Mouse (Mus musculus) limb, embryonic 10.5 days (tissue): ENCODE measurements at regions not wholly inside any gene's neighbourhood (a gene's known extent, or its start where the extent isn't known, plus 50 kb on each side); places are given as distances from the start of the nearest gene placed in this dataset.

Source experiments
- DNase-seq: peaks from one replicate; pipeline ENCODE4 v3.0.0-alpha.2; 2017; ENCODE audit warnings: low spot score
- H3K27ac ChIP-seq: fragments of 300-500 bp; sonication (generic); 2 replicates; pipeline ENCODE4 v1.5.1; 2016; ENCODE audit warnings: mild to moderate bottlenecking
- H3K27me3 ChIP-seq: fragments of 300-500 bp; sonication (generic); 2 replicates; pipeline ENCODE4 v1.6.1; 2016; ENCODE audit warnings: low read depth, mild to moderate bottlenecking; ENCODE audit not compliant: poor library complexity, severe bottlenecking
- H3K36me3 ChIP-seq: fragments of 300-500 bp; sonication (generic); 2 replicates; pipeline ENCODE4 v1.6.1; 2016; ENCODE audit warnings: mild to moderate bottlenecking, moderate library complexity
- H3K4me1 ChIP-seq: fragments of 300-500 bp; sonication (generic); 2 replicates; pipeline ENCODE4 v1.6.1; 2016
- H3K4me3 ChIP-seq: fragments of 300-500 bp; sonication (generic); 2 replicates; pipeline ENCODE4 v1.5.1; 2016; ENCODE audit warnings: mild to moderate bottlenecking, moderate library complexity
- H3K9me3 ChIP-seq: fragments of 300-500 bp; sonication (generic); replicated peaks from 2 replicates; pipeline ENCODE4 v1.6.1; 2016; ENCODE audit warnings: mild to moderate bottlenecking
- WGBS: fragments of 180-500 bp; shearing (Covaris S2); methylation state at CpG from one replicate; pipeline ENCODE4 v1.1.7; 2016; 5-methylcytosine and 5-hydroxymethylcytosine counted together

DNA sequence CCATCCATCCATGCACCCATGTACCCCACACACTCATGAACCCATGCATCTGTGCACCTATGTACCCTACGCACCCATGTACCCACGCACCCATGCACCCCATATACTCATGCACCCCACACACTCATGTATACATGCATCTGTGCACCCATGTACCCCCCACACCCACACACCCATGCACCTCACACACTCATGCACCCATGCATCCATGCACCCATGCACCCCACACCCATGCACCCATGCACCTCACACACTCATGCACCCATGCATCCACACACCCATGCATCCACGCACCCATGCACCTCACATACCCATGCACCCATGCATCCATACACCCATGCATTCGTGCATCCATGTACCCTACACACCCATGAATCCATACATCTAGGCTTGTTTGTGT, 63.6 kb downstream of the 4930564D02Rik start:
- H3K9me3 ChIP-seq, result no peaks in the 10 kb centered on the region
- 94% methylated on average over 4 of the region's 4 CpGs for WGBS
- no peak overlapping the region for H3K27ac ChIP-seq
- H3K4me1 ChIP-seq, result peaks cover 15% of the 10 kb centered on the region
- no peaks in the 10 kb centered on the region for H3K27me3 ChIP-seq
- no peaks in the 10 kb centered on the region for H3K36me3 ChIP-seq
- H3K4me3 ChIP-seq, result no peak overlapping the region
- no peak for DNase-seq

DNA sequence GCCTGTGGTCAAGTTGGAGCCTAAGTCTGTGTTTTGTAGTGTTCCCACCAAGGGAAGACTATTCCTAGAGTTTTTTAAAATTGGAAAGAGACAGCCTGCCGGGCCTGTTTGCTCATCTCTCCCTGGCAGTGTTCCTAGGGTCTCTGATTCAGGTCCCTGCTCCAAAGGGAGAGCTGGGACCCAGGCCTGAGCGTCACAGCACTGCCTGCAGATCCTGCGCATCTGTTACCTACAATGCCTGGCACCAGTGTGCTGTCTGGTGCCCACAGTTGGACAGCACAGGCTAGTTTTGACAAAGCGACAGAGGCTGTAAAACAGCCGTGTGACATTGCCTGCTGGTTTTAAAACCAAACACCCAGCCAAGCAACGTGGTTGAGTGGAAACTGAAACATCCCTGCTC, 64.4 kb downstream of the 4930564D02Rik start:
- H3K4me1 ChIP-seq, result peaks cover 15% of the 10 kb centered on the region
- H3K27me3 ChIP-seq, result no peaks in the 10 kb centered on the region
- DNase-seq, result no peak
- 89% methylated on average over 6 of the region's 6 CpGs for WGBS
- no peaks in the 10 kb centered on the region for H3K36me3 ChIP-seq
- no peak overlapping the region for H3K27ac ChIP-seq
- H3K4me3 ChIP-seq, result no peak overlapping the region
- no peaks in the 10 kb centered on the region for H3K9me3 ChIP-seq

DNA sequence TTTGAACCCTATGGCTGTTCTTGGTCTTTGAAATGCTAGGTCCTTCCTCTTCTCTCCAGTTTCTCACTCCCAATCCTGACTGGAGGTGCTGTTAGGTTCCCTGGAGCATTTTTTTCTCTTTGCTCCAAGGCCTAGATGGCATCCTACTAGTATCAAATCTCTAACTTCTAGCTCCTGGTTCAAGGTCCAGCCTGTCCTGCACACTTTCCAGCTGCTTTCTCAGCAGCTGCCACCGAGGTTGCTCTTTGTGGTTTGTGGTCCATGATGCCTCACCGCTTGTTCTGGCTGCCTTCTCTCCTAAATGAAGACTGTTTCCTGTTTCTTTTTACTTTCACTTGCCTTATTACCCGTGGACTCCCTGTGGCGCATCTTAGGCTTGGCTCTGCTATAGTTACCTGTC, 66.4 kb downstream of the 4930564D02Rik start:
- H3K27me3 ChIP-seq, result no peaks in the 10 kb centered on the region
- no peaks in the 10 kb centered on the region for H3K9me3 ChIP-seq
- no peak overlapping the region for H3K27ac ChIP-seq
- no peaks in the 10 kb centered on the region for H3K36me3 ChIP-seq
- 94% methylated on average over 4 of the region's 4 CpGs for WGBS
- no peak for DNase-seq
- no peak overlapping the region for H3K4me3 ChIP-seq
- peaks cover 13% of the 10 kb centered on the region for H3K4me1 ChIP-seq

DNA sequence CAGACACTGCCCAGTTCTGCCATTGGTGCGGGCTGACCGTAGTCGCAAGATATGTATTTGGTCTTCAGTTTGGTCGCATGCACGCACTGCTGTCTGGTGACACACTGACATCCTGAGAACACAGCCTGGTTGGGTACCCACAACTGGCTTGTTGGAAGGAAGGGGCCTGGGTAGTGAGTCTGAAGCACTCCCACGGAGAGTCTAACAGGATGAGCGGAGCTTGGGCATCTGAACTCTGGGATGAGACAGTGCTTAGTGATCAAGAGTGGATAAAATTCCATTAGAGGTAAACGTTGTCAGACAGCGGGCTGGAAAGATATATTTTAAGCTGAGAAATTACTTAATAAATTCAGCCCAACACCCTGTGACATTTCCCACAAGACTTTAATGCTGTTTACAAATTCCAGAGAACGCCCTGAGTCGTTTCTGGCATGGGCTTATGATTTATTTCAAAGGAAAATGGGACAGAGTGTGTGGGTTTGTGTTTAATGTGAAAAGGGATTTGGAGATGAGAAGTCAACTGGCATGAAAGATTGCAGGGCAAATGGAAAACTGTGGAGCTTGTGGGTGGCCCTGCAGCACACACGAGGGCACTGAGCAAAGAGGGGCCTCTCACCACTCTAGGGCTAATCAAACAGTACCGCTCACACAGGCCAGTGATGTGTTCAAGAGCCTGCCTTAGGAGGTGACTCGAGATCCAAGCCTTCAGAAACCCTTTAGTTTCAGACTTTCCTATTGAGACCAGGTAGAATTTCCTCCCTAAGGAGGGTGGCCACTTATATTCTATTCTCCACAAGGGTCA, 74.7 kb downstream of the 4930564D02Rik start:
- WGBS, result 83% methylated on average over 14 of the region's 14 CpGs
- no peaks in the 10 kb centered on the region for H3K36me3 ChIP-seq
- no peak for DNase-seq
- H3K9me3 ChIP-seq, result no peaks in the 10 kb centered on the region
- H3K4me1 ChIP-seq, result 0 out of 2 replicates have a peak, but pooled peaks cover 3% of the 10 kb centered on the region
- H3K27me3 ChIP-seq, result no peaks in the 10 kb centered on the region
- no peak overlapping the region for H3K27ac ChIP-seq
- H3K4me3 ChIP-seq, result no peak overlapping the region

DNA sequence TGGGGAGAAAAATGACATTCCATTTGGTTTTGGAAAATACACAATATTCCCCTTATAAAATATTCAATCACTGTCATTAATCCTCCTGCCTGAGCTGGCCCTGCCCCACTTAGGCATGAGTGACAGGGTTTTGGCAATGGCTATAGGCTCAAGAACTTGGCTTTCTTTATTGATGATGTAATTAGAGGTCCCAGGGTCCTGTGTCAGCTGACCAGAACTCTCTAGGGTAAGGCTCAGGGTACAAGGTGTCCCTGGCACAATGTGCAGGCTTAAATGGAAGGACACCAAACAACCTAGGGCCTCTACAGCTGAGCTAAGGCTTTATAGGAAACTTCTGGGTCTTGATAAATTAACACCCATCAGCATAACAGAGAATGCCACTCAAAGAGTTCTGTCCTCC, 76.0 kb downstream of the 4930564D02Rik start:
- no peaks in the 10 kb centered on the region for H3K36me3 ChIP-seq
- DNase-seq, result no peak
- H3K9me3 ChIP-seq, result no peaks in the 10 kb centered on the region
- H3K4me3 ChIP-seq, result no peak overlapping the region
- no peaks in the 10 kb centered on the region for H3K27me3 ChIP-seq
- H3K4me1 ChIP-seq, result no peaks in the 10 kb centered on the region
- H3K27ac ChIP-seq, result no peak overlapping the region

DNA sequence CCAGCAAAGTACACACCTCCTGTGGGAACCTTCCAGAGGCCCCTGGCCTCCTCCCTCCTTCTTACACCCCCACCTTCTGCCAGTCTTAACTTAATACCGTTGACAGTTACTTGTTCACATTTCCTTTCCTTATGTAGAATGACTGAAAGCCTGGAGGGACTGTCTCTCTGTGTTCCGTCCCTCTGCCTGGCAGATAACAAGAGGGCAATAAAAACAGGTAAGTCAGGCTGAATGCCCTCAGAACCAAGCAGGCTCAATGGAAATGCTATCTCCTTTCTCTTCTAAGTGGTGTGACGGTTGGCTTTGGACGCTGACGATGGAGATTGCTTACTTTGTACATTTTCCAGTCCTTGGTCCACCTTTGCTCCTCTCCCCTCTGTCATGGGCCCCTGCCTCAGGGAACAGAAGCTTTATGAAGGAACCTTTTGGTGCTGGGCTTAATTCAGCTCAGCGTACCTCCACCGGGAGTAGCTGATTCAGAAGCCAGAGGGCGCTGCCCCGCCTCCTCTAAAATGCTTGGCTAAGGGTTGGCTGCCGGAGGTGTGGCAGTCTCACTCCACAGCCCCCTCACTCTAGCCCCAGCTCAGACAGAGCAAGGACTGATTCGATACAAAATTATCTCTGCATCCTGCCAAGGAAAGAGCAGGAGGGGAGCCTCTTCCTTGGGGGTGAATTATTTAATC, 85.0 kb downstream of the 4930564D02Rik start:
- peaks cover 8% of the 10 kb centered on the region; the same call in 1 of the 2 replicates for H3K27me3 ChIP-seq
- WGBS, result 16% methylated on average over 11 of the region's 11 CpGs
- no peak overlapping the region for H3K27ac ChIP-seq
- H3K4me3 ChIP-seq, result no peak overlapping the region
- H3K4me1 ChIP-seq, result peaks cover 7% of the 10 kb centered on the region; the same call in 1 of the 2 replicates
- DNase-seq, result peak; percentile 62
- no peaks in the 10 kb centered on the region for H3K9me3 ChIP-seq
- H3K36me3 ChIP-seq, result no peaks in the 10 kb centered on the region

DNA sequence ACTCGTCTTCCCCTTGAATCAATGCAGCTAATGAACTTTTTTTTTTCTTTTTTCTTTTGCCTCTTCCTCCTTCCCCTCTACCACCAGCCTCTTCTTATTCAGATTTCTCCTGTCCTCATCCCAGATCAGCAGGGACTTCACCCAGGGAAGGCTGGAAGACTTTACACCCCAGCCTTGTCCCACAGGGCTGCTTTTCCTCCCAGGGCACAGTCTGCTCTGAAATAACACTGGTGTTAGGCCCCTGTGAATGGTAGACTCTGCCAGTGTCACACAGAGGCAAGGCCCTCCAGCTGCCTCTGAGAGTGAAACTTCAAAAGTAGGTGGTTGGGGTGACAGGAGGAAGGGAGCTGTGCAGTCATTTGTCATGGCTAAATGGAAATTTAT, 85.5 kb downstream of the 4930564D02Rik start:
- H3K27ac ChIP-seq, result no peak overlapping the region
- H3K4me3 ChIP-seq, result no peak overlapping the region
- peaks cover 7% of the 10 kb centered on the region; the same call in 1 of the 2 replicates for H3K4me1 ChIP-seq
- H3K27me3 ChIP-seq, result peaks cover 8% of the 10 kb centered on the region; the same call in 1 of the 2 replicates
- 7% methylated on average over 1 of the region's 1 CpGs for WGBS
- H3K36me3 ChIP-seq, result no peaks in the 10 kb centered on the region
- DNase-seq, result no peak
- no peaks in the 10 kb centered on the region for H3K9me3 ChIP-seq

DNA sequence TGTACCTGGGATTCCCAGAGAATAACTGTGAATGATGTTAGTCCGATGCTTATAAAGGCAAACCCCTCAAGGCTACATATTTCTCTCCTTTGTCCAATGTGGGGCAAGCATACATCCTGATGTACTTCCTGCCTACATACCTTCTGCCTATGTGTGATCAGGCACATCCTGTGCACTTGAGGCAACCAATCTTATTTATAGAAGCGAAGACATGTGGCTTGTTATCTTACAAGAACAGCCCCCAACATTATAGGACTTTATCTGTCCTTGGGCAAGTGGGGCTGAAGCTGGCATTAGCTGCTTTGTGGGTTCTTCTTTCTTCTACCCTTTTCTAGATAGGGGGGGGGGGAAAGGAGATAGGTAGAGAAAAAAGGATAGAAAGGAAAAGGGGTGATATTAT, 91.7 kb downstream of the 4930564D02Rik start:
- H3K36me3 ChIP-seq, result no peaks in the 10 kb centered on the region
- 91% methylated on average over 2 of the region's 2 CpGs for WGBS
- DNase-seq, result no peak
- H3K4me1 ChIP-seq, result no peaks in the 10 kb centered on the region
- no peaks in the 10 kb centered on the region for H3K9me3 ChIP-seq
- no peak overlapping the region for H3K27ac ChIP-seq
- H3K27me3 ChIP-seq, result no peaks in the 10 kb centered on the region
- no peak overlapping the region for H3K4me3 ChIP-seq

DNA sequence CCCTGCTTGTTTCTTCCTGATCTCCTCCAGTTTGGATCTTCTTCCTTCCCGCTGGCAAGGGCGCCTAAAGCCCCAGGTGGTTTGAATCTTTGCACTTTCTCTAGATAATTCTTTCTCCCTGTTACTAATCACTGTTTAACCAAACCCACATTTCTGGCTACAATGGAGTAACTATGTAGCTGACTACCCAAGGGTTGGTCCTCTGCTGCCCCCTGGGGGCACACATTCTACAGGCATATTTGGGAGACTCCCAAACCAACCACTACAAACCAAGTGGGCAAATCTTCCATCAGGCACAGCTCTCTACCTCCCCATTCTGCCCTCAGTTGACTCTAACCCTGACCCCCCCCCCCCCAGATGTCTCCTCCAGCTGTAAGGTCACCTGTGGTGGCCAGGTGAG, 98.7 kb downstream of the 4930564D02Rik start:
- WGBS, result 29% methylated on average over 2 of the region's 2 CpGs
- peak; percentile 79 for DNase-seq

DNA sequence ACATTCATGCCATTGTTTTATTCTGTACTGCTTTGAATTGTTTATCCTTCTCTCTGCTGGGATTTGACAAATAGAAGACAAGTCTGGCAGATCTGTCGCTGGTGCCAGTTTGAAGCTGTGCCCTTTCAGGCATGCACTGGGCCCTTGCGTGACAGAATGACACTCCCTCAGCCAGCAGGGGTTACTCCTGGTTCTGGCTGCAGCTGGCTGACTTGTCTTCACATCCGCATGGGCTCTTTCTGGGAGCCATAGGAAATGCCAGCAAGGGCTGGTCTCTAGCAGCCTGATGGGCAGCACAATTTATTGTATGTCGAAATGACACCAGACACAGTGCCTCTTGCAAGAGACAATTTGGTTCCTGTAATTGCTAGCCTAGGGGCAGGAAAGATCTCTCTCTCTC, 102.5 kb downstream of the 4930564D02Rik start:
- H3K9me3 ChIP-seq, result no peaks in the 10 kb centered on the region
- H3K4me1 ChIP-seq, result peaks cover 8% of the 10 kb centered on the region
- H3K27ac ChIP-seq, result no peak overlapping the region
- H3K36me3 ChIP-seq, result no peaks in the 10 kb centered on the region
- no peak for DNase-seq
- H3K4me3 ChIP-seq, result no peak overlapping the region
- 45% methylated on average over 4 of the region's 4 CpGs for WGBS
- no peaks in the 10 kb centered on the region for H3K27me3 ChIP-seq

More for the DNA sequence above, 98.7 kb downstream of the 4930564D02Rik start:
- Histone ChIP-seq H3K9me3 (no peaks in the 10 kb centered on the region), H3K36me3 (no peaks in the 10 kb centered on the region), H3K27ac (no peak overlapping the region), H3K4me3 (no peak overlapping the region), H3K4me1 (peaks cover 8% of the 10 kb centered on the region), H3K27me3 (0 out of 2 replicates have a peak, but pooled peaks cover 4% of the 10 kb centered on the region)

DNA sequence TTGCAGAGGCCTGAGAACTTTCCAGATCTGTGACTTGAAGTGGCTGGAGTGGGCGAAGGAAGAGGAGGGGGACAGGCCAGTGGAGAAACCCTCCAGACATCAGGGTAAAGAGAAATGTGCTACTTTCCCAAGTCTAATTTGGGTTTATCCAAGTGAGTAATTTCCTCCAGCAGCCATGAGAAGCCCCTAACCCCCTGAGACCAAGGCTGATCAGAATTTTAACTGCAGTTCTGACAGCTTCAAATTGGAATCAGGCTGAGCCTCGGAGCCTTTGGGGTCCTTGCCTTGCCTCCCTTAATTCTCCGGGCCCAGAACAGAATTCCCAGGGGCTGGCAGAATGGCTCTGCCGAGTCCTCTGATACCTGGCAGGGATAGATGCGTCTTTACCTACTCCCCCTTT, 104.9 kb downstream of the 4930564D02Rik start:
- H3K27me3 ChIP-seq, result no peaks in the 10 kb centered on the region
- no peaks in the 10 kb centered on the region for H3K36me3 ChIP-seq
- no peak overlapping the region for H3K4me3 ChIP-seq
- no peaks in the 10 kb centered on the region for H3K9me3 ChIP-seq
- WGBS, result 86% methylated on average over 5 of the region's 5 CpGs
- DNase-seq, result no peak
- no peaks in the 10 kb centered on the region for H3K4me1 ChIP-seq
- no peak overlapping the region for H3K27ac ChIP-seq

DNA sequence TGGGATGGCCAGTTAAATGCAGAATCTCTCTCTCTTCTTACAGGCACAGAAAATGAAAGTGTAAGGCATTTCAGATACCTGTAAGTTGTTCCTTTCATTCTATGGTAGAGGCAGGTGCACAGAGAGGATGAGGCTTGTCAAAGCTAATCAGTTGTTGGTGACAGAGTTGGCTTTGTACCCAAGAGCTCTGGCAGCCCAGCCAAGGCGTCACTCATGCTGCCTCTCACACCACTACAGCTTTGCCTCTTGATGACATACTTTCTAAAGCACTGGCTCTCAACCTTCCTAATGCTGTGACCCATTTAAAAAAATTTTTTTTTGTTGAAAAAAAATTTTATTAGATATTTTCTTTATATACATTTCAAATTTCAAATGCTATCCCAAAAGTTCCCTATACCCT, 105.4 kb downstream of the 4930564D02Rik start:
- H3K4me1 ChIP-seq, result no peaks in the 10 kb centered on the region
- WGBS, result 85% methylated on average over 1 of the region's 1 CpGs
- H3K36me3 ChIP-seq, result no peaks in the 10 kb centered on the region
- DNase-seq, result no peak
- H3K9me3 ChIP-seq, result no peaks in the 10 kb centered on the region
- no peak overlapping the region for H3K4me3 ChIP-seq
- H3K27me3 ChIP-seq, result no peaks in the 10 kb centered on the region
- no peak overlapping the region for H3K27ac ChIP-seq

DNA sequence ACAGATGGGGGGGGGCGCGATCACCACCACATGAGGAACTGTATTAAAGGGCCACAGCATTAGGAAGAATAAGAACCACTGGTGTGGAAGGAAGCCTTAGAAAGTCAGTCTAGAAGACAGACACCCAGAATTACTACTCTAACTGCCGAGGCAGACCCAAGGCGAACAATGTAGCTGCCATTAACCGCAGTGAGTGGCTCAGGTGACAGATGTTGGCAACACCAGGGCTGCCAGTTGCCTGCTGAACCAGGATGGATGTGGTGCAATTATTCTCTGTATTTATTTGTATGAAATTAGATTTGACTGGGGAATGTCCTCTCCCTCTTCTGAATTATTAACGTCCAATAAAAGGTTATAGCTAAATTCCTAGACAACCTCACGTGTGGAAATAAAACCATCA, 124.7 kb downstream of the 4930564D02Rik start:
- WGBS, result 82% methylated on average over 7 of the region's 7 CpGs

More for the DNA sequence above, 124.7 kb downstream of the 4930564D02Rik start:
- H3K36me3 ChIP-seq, result no peaks in the 10 kb centered on the region
- no peaks in the 10 kb centered on the region for H3K27me3 ChIP-seq
- no peak overlapping the region for H3K27ac ChIP-seq
- no peak overlapping the region for H3K4me3 ChIP-seq
- H3K4me1 ChIP-seq, result no peaks in the 10 kb centered on the region
- peak; percentile 23 for DNase-seq
- no peaks in the 10 kb centered on the region for H3K9me3 ChIP-seq
